Mouse (Mus musculus): ENCODE measurements around the gene Txnrd1.

- TF ChIP-seq GATA1 (IDR thresholded peaks at IDR 0.05; ENCODE audit: borderline replicate concordance, low read length) (no peak), FLI1 (IDR thresholded peaks at IDR 0.05; ENCODE audit: low read length) (no peak)
Observed at GRCm38 (mm10) chr10:82851751-82852150, 18.0 kb downstream of the Txnrd1 start.

All from megakaryocyte, embryonic 14.5 days (primary cell).